ENCODE assay signal across 8 mouse cellular contexts in genomic region chr19:5067867-5068569, GRCm38 (mm10). TPM values are rescaled to one million over a fixed set of nuclear protein-coding genes. Genes with fewer than 3 reads are reported as not detected.
A peak's percentile ranks its signal among the peaks of the same experiment; 100 is the strongest.
DNase-seq lines count a peak whose midpoint lies in the region; ATAC-seq and TF ChIP-seq lines count a peak whose summit lies in the region.

TSS of gene Cd248 (plus strand) at chr19:5068078.

- no peaks in the 10 kb centered on the region for H3K9me3 ChIP-seq in intestine, embryonic 15.5 days
- no peaks in the 10 kb centered on the region for H3K9me3 ChIP-seq in liver, embryonic 16.5 days (replicated peaks; ENCODE audit: control insufficient read depth, low read length)

- no peaks in the 10 kb centered on the region for H3K4me1 ChIP-seq in cortical plate, adult 2 months (ENCODE audit: control insufficient read depth, insufficient read depth, low read length)
- peaks cover 63% of the 10 kb centered on the region for H3K4me1 ChIP-seq in intestine, embryonic 15.5 days (replicated peaks)
- H3K4me1 ChIP-seq in liver, embryonic 16.5 days (ENCODE audit: control insufficient read depth, low read depth, low read length) = peaks cover 47% of the 10 kb centered on the region

- no peak for TF ChIP-seq POLR2A in cortical plate, adult 2 months (IDR thresholded peaks at IDR 0.05; ENCODE audit: extremely low read depth, insufficient read depth, low read length)

- H3K36me3 ChIP-seq in intestine, embryonic 15.5 days = no peaks in the 10 kb centered on the region
- no peaks in the 10 kb centered on the region for H3K36me3 ChIP-seq in liver, embryonic 16.5 days (ENCODE audit: control insufficient read depth, insufficient read depth)

- TF ChIP-seq CTCF in cortical plate, adult 2 months (IDR thresholded peaks at IDR 0.05; ENCODE audit: extremely low read depth, insufficient read depth, low read length) = no peak

- ATAC-seq in intestine, embryonic 15.5 days = peak; percentile 66
- peak; percentile 14; the same call in 1 of the 2 replicates for ATAC-seq in liver, embryonic 16.5 days (ENCODE audit: low read depth)

- peak within 1 kb of the TSS; percentile 90 for H3K4me2 ChIP-seq in intestine, embryonic 15.5 days (replicated peaks)
- peak within 1 kb of the TSS; percentile 74 for H3K4me2 ChIP-seq in liver, embryonic 16.5 days (ENCODE audit: low read depth, low read length)

- peak within 1 kb of the TSS; percentile 79 for H3K9ac ChIP-seq in intestine, embryonic 15.5 days
- peak within 1 kb of the TSS; percentile 57 for H3K9ac ChIP-seq in liver, embryonic 16.5 days (ENCODE audit: low read depth, low read length)

- peaks cover 21% of the 10 kb centered on the region for H3K27me3 ChIP-seq in intestine, embryonic 15.5 days (replicated peaks)
- H3K27me3 ChIP-seq in liver, embryonic 16.5 days (ENCODE audit: control insufficient read depth, insufficient read depth, low read depth, low read length) = peaks cover 41% of the 10 kb centered on the region

- no peak within 1 kb of the TSS for H3K27ac ChIP-seq in cortical plate, adult 2 months (ENCODE audit: insufficient read depth, low read length)
- peak within 1 kb of the TSS; percentile 86 for H3K27ac ChIP-seq in intestine, embryonic 15.5 days
- H3K27ac ChIP-seq in liver, embryonic 16.5 days (ENCODE audit: low read length) = peak within 1 kb of the TSS; percentile 75

- peak; percentile 54 for DNase-seq in R1 (ENCODE audit: low read depth, low spot score)
- no peak for DNase-seq in gonadal fat pad, adult 2 months (ENCODE audit: low read depth)
- DNase-seq in ovary, postnatal 36 days (ENCODE audit: low spot score) = peak; percentile 68
- DNase-seq in layer of hippocampus, adult 11-12 months (ENCODE audit: low spot score) = no peak
- no peak for DNase-seq in right cerebral cortex, postnatal 25 days

- peak within 1 kb of the TSS; percentile 24 for H3K4me3 ChIP-seq in cortical plate, adult 2 months (ENCODE audit: insufficient read depth, low read length)
- peak within 1 kb of the TSS; percentile 55 for H3K4me3 ChIP-seq in intestine, embryonic 15.5 days (replicated peaks)
- H3K4me3 ChIP-seq in liver, embryonic 16.5 days (ENCODE audit: low read depth, low read length) = peak within 1 kb of the TSS; percentile 52

- WGBS in intestine, embryonic 15.5 days = 2% methylated on average over 55 of the region's 56 CpGs
- WGBS in liver, embryonic 16.5 days (ENCODE audit: insufficient replicate concordance) = 2% methylated on average over 53 of the region's 56 CpGs

RNA-seq across cellular contexts. Expression of gene Cd248, which starts in this region (rescaled TPM):
- polyA plus RNA-seq in cortical plate, adult 2 months (2012; rRNA removed) = 5.8 and 6.3 TPM in 2 replicates
- polyA plus RNA-seq in gonadal fat pad, adult 2 months (2012; rRNA removed) = 27.7 and 39.6 TPM in 2 replicates
- polyA plus RNA-seq in intestine, embryonic 15.5 days (2015; fragmentation: Nextera tagmentation; extraction: Ambion mirVana) = 47.7 and 48.0 TPM in 2 replicates
- 2.4 and 3.7 TPM in 2 replicates for polyA plus RNA-seq in liver, embryonic 16.5 days (2015; fragmentation: Nextera tagmentation; extraction: Ambion mirVana)

Comparison
In these comparisons a context has a peak if more than half of its experiments do, and no peak if none do; other contexts are left out.
1. DNase-seq: peak in R1 (single experiment) and ovary, postnatal 36 days (single experiment); none in gonadal fat pad, adult 2 months (single experiment), layer of hippocampus, adult 11-12 months (single experiment) and right cerebral cortex, postnatal 25 days (single experiment).
2. Peak in every context shown above with its lines, with median percentiles within 50 percentile points of each other: H3K4me3 ChIP-seq.